Mouse (Mus musculus) C2C12 (cell line): Measurements from ENCODE around the gene Tldc1.

Source experiments
- CEBPB ChIP-seq: IDR thresholded peaks from one replicate; pipeline ENCODE4 v1.6.1; 2011; ENCODE audit warnings: low read depth, mild to moderate bottlenecking, control low read depth, moderate library complexity
- CTCF ChIP-seq: IDR thresholded peaks from one replicate; pipeline ENCODE4 v1.5.1; 2011; ENCODE audit not compliant: control insufficient read depth, insufficient read depth, insufficient read length
- FOSL1 ChIP-seq: IDR thresholded peaks from one replicate; pipeline ENCODE4 v1.8.0; 2011; ENCODE audit warnings: mild to moderate bottlenecking, low read length; ENCODE audit not compliant: poor library complexity, insufficient read depth, severe bottlenecking
- MAX ChIP-seq: IDR thresholded peaks from one replicate; pipeline ENCODE4 v1.6.1; 2011; ENCODE audit warnings: mild to moderate bottlenecking, control low read depth
- MYOD1 ChIP-seq: IDR thresholded peaks from one replicate; pipeline ENCODE4 v1.6.1; 2011; ENCODE audit warnings: low read depth; ENCODE audit not compliant: control insufficient read depth, insufficient read length
- MYOG ChIP-seq: IDR thresholded peaks from one replicate; pipeline ENCODE4 v1.6.1; 2011; ENCODE audit not compliant: control insufficient read depth, insufficient read length; ENCODE audit errors: extremely low read depth
- USF1 ChIP-seq: IDR thresholded peaks from one replicate; pipeline ENCODE4 v1.6.1; 2011; ENCODE audit warnings: low read depth, mild to moderate bottlenecking, control low read depth, moderate library complexity

- TF ChIP-seq CTCF (no peak), CEBPB (no peak), MYOG (no peak), USF1 (no peak), FOSL1 (no peak), MAX (no peak), MYOD1 (no peak)
Measured at GRCm38 (mm10) chr8:119765311-119765710, 12.9 kb downstream of the Tldc1 start.
